ENCODE assay signal across 19 mouse cellular contexts in genomic region chr11:93514396-93514795, GRCm38 (mm10).
DNase-seq lines count a peak whose midpoint lies in the region; ATAC-seq and TF ChIP-seq lines count a peak whose summit lies in the region.
"Had no signal": no experiment of that assay in that cellular context is flagged by ENCODE, and none has a peak within 500 bp of the region (broad histone marks: within the 10 kb centered on the region; RNA-seq: fewer than 3 reads in every experiment).

No protein-coding gene starts in this region.

- no peaks in the 10 kb centered on the region for H3K9me3 ChIP-seq in midbrain, embryonic 14.5 days (ENCODE audit: control insufficient read depth, low read length)
- H3K9me3 ChIP-seq in midbrain, embryonic 13.5 days: no peaks in the 10 kb centered on the region
- H3K9me3 ChIP-seq in stomach, postnatal 0 days (ENCODE audit: control insufficient read depth, low read length): no peaks in the 10 kb centered on the region
- H3K9me3 ChIP-seq: embryonic facial prominence, embryonic 10.5 days; heart, embryonic 12.5 days; hindbrain, embryonic 13.5 days had no signal

- intact Hi-C loops in left cerebral cortex, adult 2 months (cut with DNase I): no loop called here

- 29% methylated on average over 2 of the region's 2 CpGs for WGBS in midbrain, embryonic 14.5 days
- 21% methylated on average over 2 of the region's 2 CpGs for WGBS in midbrain, embryonic 13.5 days
- 32% methylated on average over 2 of the region's 2 CpGs for WGBS in stomach, postnatal 0 days

- H3K27me3 ChIP-seq in midbrain, embryonic 14.5 days (ENCODE audit: control insufficient read depth, insufficient read depth, low read length): no peaks in the 10 kb centered on the region
- H3K27me3 ChIP-seq in midbrain, embryonic 13.5 days: no peaks in the 10 kb centered on the region
- H3K27me3 ChIP-seq in stomach, postnatal 0 days (ENCODE audit: control insufficient read depth, insufficient read depth, low read length): no peaks in the 10 kb centered on the region
- H3K27me3 ChIP-seq: heart, embryonic 12.5 days; hindbrain, embryonic 13.5 days had no signal

- no peak overlapping the region for H3K4me3 ChIP-seq in left cerebral cortex, adult 2 months
- no peak overlapping the region for H3K4me3 ChIP-seq in midbrain, embryonic 14.5 days (replicated peaks; ENCODE audit: low read depth, low read length)
- H3K4me3 ChIP-seq in midbrain, embryonic 13.5 days (replicated peaks): no peak overlapping the region
- no peak overlapping the region for H3K4me3 ChIP-seq in stomach, postnatal 0 days (ENCODE audit: low read depth, low read length)
- H3K4me3 ChIP-seq: embryonic facial prominence, embryonic 10.5 days; heart, embryonic 12.5 days; hindbrain, embryonic 13.5 days had no signal

- no peak overlapping the region for H3K4me2 ChIP-seq in midbrain, embryonic 14.5 days (ENCODE audit: low read length)
- no peak overlapping the region for H3K4me2 ChIP-seq in midbrain, embryonic 13.5 days (replicated peaks)
- H3K4me2 ChIP-seq in stomach, postnatal 0 days (replicated peaks; ENCODE audit: low read depth): no peak overlapping the region
- H3K4me2 ChIP-seq: heart, embryonic 12.5 days; hindbrain, embryonic 13.5 days had no signal

- peak; percentile 29 to 38 for DNase-seq in cerebellum, postnatal 10 days
- DNase-seq in cerebellum, adult 18-20 months: no peak
- no peak for DNase-seq in left cerebral cortex, adult 2 months (ENCODE audit: extremely low spot score in 1 of 2, low spot score in 2 of 2)
- no peak for DNase-seq in left cerebral cortex, adult 18-20 months (ENCODE audit: low spot score in 2 of 2)
- DNase-seq in midbrain, embryonic 14.5 days: peak; percentile 21
- DNase-seq in stomach, postnatal 0 days (ENCODE audit: low spot score): no peak
- DNase-seq in right cerebral cortex, adult 2 months (ENCODE audit: low spot score in 2 of 2): no peak
- DNase-seq: adrenal gland, postnatal 25 days; cerebellum, adult 8-10 months; gastrocnemius, postnatal 10 days; heart, postnatal 14 days; lung, adult 18-20 months; thymus, postnatal 4 days had no signal

- no peak overlapping the region for H3K27ac ChIP-seq in left cerebral cortex, adult 2 months
- no peak overlapping the region for H3K27ac ChIP-seq in midbrain, embryonic 14.5 days (replicated peaks; ENCODE audit: low read depth, low read length)
- no peak overlapping the region for H3K27ac ChIP-seq in midbrain, embryonic 13.5 days
- H3K27ac ChIP-seq in stomach, postnatal 0 days (replicated peaks): no peak overlapping the region
- H3K27ac ChIP-seq: embryonic facial prominence, embryonic 10.5 days; hindbrain, embryonic 13.5 days; macrophage had no signal

- H3K36me3 ChIP-seq in midbrain, embryonic 14.5 days (ENCODE audit: control insufficient read depth, insufficient read depth, low read length): no peaks in the 10 kb centered on the region
- no peaks in the 10 kb centered on the region for H3K36me3 ChIP-seq in midbrain, embryonic 13.5 days
- H3K36me3 ChIP-seq in stomach, postnatal 0 days (ENCODE audit: control insufficient read depth, insufficient read depth, low read length): no peaks in the 10 kb centered on the region
- H3K36me3 ChIP-seq: embryonic facial prominence, embryonic 10.5 days; heart, embryonic 12.5 days; hindbrain, embryonic 13.5 days had no signal

- no peaks in the 10 kb centered on the region for H3K4me1 ChIP-seq in midbrain, embryonic 14.5 days (ENCODE audit: control insufficient read depth, insufficient read depth, low read length)
- peaks cover 11% of the 10 kb centered on the region for H3K4me1 ChIP-seq in midbrain, embryonic 13.5 days (replicated peaks)
- no peaks in the 10 kb centered on the region for H3K4me1 ChIP-seq in stomach, postnatal 0 days (replicated peaks; ENCODE audit: control insufficient read depth, insufficient read depth)
- H3K4me1 ChIP-seq: embryonic facial prominence, embryonic 10.5 days; heart, embryonic 12.5 days; hindbrain, embryonic 13.5 days had no signal

- no peak for ATAC-seq in midbrain, embryonic 14.5 days (ENCODE audit: low FRiP score, low TSS enrichment)
- ATAC-seq in midbrain, embryonic 13.5 days: no peak
- ATAC-seq in stomach, postnatal 0 days (ENCODE audit: low FRiP score, low TSS enrichment): no peak
- ATAC-seq: CD4-positive, CD25-positive, alpha-beta regulatory T cell, adult 4 months had no signal

- no peak for TF ChIP-seq EP300 in stomach, postnatal 0 days (optimal IDR thresholded peaks at IDR 0.05)

- peak; percentile 28 for TF ChIP-seq CTCF in left cerebral cortex, adult 2 months (IDR thresholded peaks at IDR 0.05)
- peak; percentile 30 for TF ChIP-seq CTCF in stomach, postnatal 0 days (IDR thresholded peaks at IDR 0.05; ENCODE audit: low read depth)

- no peak overlapping the region for H3K9ac ChIP-seq in midbrain, embryonic 14.5 days (replicated peaks; ENCODE audit: low read length)
- H3K9ac ChIP-seq in midbrain, embryonic 13.5 days (replicated peaks): no peak overlapping the region
- no peak overlapping the region for H3K9ac ChIP-seq in stomach, postnatal 0 days (ENCODE audit: low read length)
- H3K9ac ChIP-seq: heart, embryonic 12.5 days; hindbrain, embryonic 13.5 days had no signal

Comparison
In these comparisons a context has a peak if more than half of its experiments do, and no peak if none do; other contexts are left out.
1. DNase-seq: peak in cerebellum, postnatal 10 days (2 of 2) and midbrain, embryonic 14.5 days (single experiment); none in cerebellum, adult 18-20 months (0 of 2), left cerebral cortex, adult 2 months (0 of 2), left cerebral cortex, adult 18-20 months (0 of 2), stomach, postnatal 0 days (single experiment) and right cerebral cortex, adult 2 months (0 of 2).